Mouse (Mus musculus) hindbrain, postnatal 0 days (tissue): ENCODE measurements around the gene Bsn. TPM values are rescaled to one million over a fixed set of nuclear protein-coding genes. Genes with fewer than 3 reads are reported as not detected.

Experiments
- ATAC-seq: fragments of 200-750 bp; cut with Nextera tagmentation; 2 replicates; pipeline ENCODE4 v1.8.0; 2017; ENCODE audit warnings: mild to moderate bottlenecking, moderate TSS enrichment, moderate library complexity
- DNase-seq: peaks from one replicate; pipeline ENCODE4 v3.0.0-alpha.2; 2015; ENCODE audit warnings: low spot score
- H3K27ac ChIP-seq: fragments of 300-500 bp; sonication (generic); 2 replicates; pipeline ENCODE4 v1.5.1; 2014; ENCODE audit warnings: mild to moderate bottlenecking
- H3K27me3 ChIP-seq: fragments of 300-500 bp; sonication (generic); 2 replicates; pipeline ENCODE4 v1.6.1; 2014; ENCODE audit warnings: low read length, mixed read lengths; ENCODE audit not compliant: insufficient read depth
- H3K36me3 ChIP-seq: fragments of 300-500 bp; sonication (generic); 2 replicates; pipeline ENCODE4 v1.6.1; 2014; ENCODE audit warnings: low read length, mixed read lengths; ENCODE audit not compliant: insufficient read depth
- H3K4me1 ChIP-seq: fragments of 300-500 bp; sonication (generic); 2 replicates; pipeline ENCODE4 v1.6.1; 2014; ENCODE audit warnings: antibody characterized with exemption, low read length, mixed read lengths; ENCODE audit not compliant: insufficient read depth
- H3K4me2 ChIP-seq: fragments of 300-500 bp; sonication (generic); 2 replicates; pipeline ENCODE4 v1.6.1; 2014; ENCODE audit warnings: low read depth, mild to moderate bottlenecking, low read length, moderate library complexity, mixed read lengths
- H3K4me3 ChIP-seq: fragments of 300-500 bp; sonication (generic); 2 replicates; pipeline ENCODE4 v1.5.1; 2014; ENCODE audit warnings: low read length
- H3K9ac ChIP-seq: fragments of 300-500 bp; sonication (generic); replicated peaks from 2 replicates; pipeline ENCODE4 v1.6.1; 2014; ENCODE audit warnings: mild to moderate bottlenecking, low read length, moderate library complexity, mixed read lengths
- H3K9me3 ChIP-seq: fragments of 300-500 bp; sonication (generic); 2 replicates; pipeline ENCODE4 v1.6.1; 2016; ENCODE audit warnings: low read length, mixed read lengths
- CTCF ChIP-seq: IDR thresholded peaks from 2 replicates; pipeline ENCODE4 v1.5.1; 2016; ENCODE audit warnings: antibody characterized with exemption, control low read depth, low read depth
- WGBS: fragments of 180-500 bp; shearing (Covaris S2); extraction: QIAGEN DNeasy Blood & Tissue Kit; methylation state at CpG from one replicate; pipeline ENCODE4 v1.1.7; 2014; 5-methylcytosine and 5-hydroxymethylcytosine counted together
- polyA plus RNA-seq: library from polyadenylated mRNA; unstranded; fragments of >200 nt; fragmentation: Nextera tagmentation; extraction: Ambion mirVana; gene quantifications from 2 replicates; pipeline ENCODE4 v1.2.1, GENCODE M21; 2015
- total RNA-seq: library from RNA; depleted of rRNA; stranded (reverse); fragments of >200 nt; gene quantifications from 2 replicates; pipeline ENCODE4 v1.2.3, GENCODE M21; 2014

Bsn gene
- total and polyA plus RNA-seq, 2 experiments from 2014 or later: 7.4 to 53.9 TPM

- no peak for TF ChIP-seq CTCF
- H3K36me3 ChIP-seq: peaks cover 3% of the 10 kb centered on the region; the same call in 1 of the 2 replicates
- H3K4me1 ChIP-seq: peaks cover 17% of the 10 kb centered on the region
- DNase-seq (no peak), ATAC-seq (no peak)
- H3K27me3 ChIP-seq: no peaks in the 10 kb centered on the region
- H3K27ac ChIP-seq: no peak overlapping the region
- peak overlapping the region; percentile 74 for H3K4me2 ChIP-seq
- peak overlapping the region; percentile 89; the same call in 1 of the 2 replicates for H3K9ac ChIP-seq
- H3K9me3 ChIP-seq: no peaks in the 10 kb centered on the region
- peak overlapping the region; percentile 68 for H3K4me3 ChIP-seq
- WGBS: 76% methylated on average over 8 of the region's 8 CpGs
These were observed 1.7 kb downstream of the Bsn start for GRCm38 (mm10) chr9:108188511-108188910.

- ATAC-seq: no peak
- TF ChIP-seq CTCF: no peak
- Histone ChIP-seq H3K27me3 (no peaks in the 10 kb centered on the region), H3K36me3 (peaks cover 3% of the 10 kb centered on the region; the same call in 1 of the 2 replicates), H3K4me2 (peak overlapping the region; percentile 74; the same call in 1 of the 2 replicates), H3K9ac (no peak overlapping the region), H3K9me3 (no peaks in the 10 kb centered on the region), H3K4me3 (no peak overlapping the region), H3K27ac (no peak overlapping the region), H3K4me1 (peaks cover 17% of the 10 kb centered on the region)
- WGBS: 50% methylated on average over 6 of the region's 6 CpGs
- DNase-seq: no peak
These were observed 2.6 kb downstream of the Bsn start for GRCm38 (mm10) chr9:108187616-108188015.

GRCm38 (mm10) chr9:108185786-108186185 lies 4.4 kb downstream of the Bsn start:
- H3K27me3 ChIP-seq: no peaks in the 10 kb centered on the region
- no peaks in the 10 kb centered on the region for H3K9me3 ChIP-seq
- H3K9ac ChIP-seq: no peak overlapping the region
- TF ChIP-seq CTCF: no peak
- ATAC-seq (no peak), DNase-seq (no peak)
- no peak overlapping the region for H3K27ac ChIP-seq
- no peak overlapping the region for H3K4me3 ChIP-seq
- no peak overlapping the region for H3K4me2 ChIP-seq
- H3K4me1 ChIP-seq: peaks cover 17% of the 10 kb centered on the region
- peaks cover 3% of the 10 kb centered on the region; the same call in 1 of the 2 replicates for H3K36me3 ChIP-seq
- WGBS: 84% methylated on average over 8 of the region's 8 CpGs

GRCm38 (mm10) chr9:108183531-108183994 lies 6.6 kb downstream of the Bsn start:
- Histone ChIP-seq H3K4me2 (no peak overlapping the region), H3K4me1 (peaks cover 12% of the 10 kb centered on the region; the same call in 1 of the 2 replicates), H3K27ac (no peak overlapping the region), H3K4me3 (no peak overlapping the region), H3K9me3 (no peaks in the 10 kb centered on the region), H3K36me3 (peaks cover 3% of the 10 kb centered on the region; the same call in 1 of the 2 replicates), H3K9ac (no peak overlapping the region), H3K27me3 (no peaks in the 10 kb centered on the region)
- ATAC-seq (no peak), DNase-seq (no peak)
- no peak for TF ChIP-seq CTCF
- 82% methylated on average over 19 of the region's 19 CpGs for WGBS

DNA sequence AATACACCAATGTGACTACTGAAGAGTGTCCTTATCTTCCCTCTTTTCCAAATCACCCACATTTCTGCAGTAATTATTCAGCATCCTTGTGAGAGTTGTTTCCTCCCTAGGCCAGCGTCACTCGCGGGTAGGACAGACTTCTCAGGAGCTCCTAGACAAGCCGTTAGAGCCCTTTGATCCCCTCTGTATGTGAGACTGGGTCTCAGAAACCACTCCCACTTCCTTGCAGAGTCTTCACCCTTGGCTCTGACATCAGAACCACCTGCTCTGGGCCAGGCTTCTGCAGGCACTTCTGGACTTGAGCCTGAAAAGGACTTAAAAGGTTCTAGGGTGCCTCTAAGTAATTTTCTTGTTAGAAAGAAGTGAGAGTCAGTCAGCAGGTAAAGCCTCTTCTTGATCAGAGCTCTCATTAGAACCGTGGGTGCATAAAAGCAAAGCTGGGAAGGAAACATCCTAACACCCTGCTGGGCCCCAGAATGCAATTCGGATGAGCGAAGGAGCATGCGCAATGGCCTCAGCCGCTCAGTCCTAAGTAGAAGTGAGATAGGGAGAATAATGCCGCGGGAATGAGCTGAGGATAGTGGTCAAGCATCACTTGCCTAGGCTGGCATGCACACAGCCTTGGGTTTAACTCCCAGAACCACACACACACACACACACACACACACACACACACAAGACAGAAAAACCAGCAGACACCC lies 7.2 kb downstream of the Bsn start:
- ATAC-seq: no peak
- TF ChIP-seq CTCF: no peak
- Histone ChIP-seq H3K4me2 (no peak overlapping the region), H3K4me3 (no peak overlapping the region), H3K9me3 (no peaks in the 10 kb centered on the region), H3K27ac (no peak overlapping the region), H3K9ac (no peak overlapping the region), H3K27me3 (no peaks in the 10 kb centered on the region), H3K4me1 (peaks cover 6% of the 10 kb centered on the region; the same call in 1 of the 2 replicates), H3K36me3 (peaks cover 3% of the 10 kb centered on the region; the same call in 1 of the 2 replicates)
- WGBS: 72% methylated on average over 11 of the region's 11 CpGs
- DNase-seq: no peak

DNA sequence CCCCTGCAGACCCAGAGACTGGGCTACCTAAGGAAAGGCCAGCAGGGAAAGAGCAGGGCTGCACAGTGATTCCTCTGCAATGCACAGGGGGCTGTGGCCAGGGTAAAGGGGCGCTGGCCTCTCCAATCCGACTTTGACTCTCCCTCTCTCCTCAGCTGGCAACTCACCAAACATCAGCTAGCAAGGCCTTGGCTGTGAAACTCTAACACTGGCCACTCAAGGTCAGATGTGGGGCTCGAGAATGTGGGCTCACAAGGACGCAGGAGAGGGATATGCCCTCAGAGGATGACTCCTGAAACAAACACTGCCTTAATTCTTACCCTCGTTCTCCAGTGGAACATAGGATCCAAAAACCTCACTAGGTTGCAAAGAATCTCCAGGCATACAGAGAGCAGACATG lies 11.8 kb downstream of the Bsn start:
- Histone ChIP-seq H3K4me1 (peaks cover 3% of the 10 kb centered on the region; the same call in 1 of the 2 replicates), H3K4me2 (no peak overlapping the region), H3K4me3 (no peak overlapping the region), H3K27me3 (no peaks in the 10 kb centered on the region), H3K27ac (no peak overlapping the region), H3K36me3 (no peaks in the 10 kb centered on the region), H3K9ac (no peak overlapping the region), H3K9me3 (no peaks in the 10 kb centered on the region)
- no peak for TF ChIP-seq CTCF
- ATAC-seq (no peak), DNase-seq (no peak)
- WGBS: 79% methylated on average over 5 of the region's 5 CpGs

GRCm38 (mm10) chr9:108175116-108175838 lies 14.9 kb downstream of the Bsn start:
- 71% methylated on average over 19 of the region's 19 CpGs for WGBS
- Histone ChIP-seq H3K27me3 (no peaks in the 10 kb centered on the region), H3K27ac (no peak overlapping the region), H3K4me1 (peaks cover 4% of the 10 kb centered on the region; the same call in 1 of the 2 replicates), H3K9ac (no peak overlapping the region), H3K4me2 (no peak overlapping the region), H3K9me3 (no peaks in the 10 kb centered on the region), H3K4me3 (no peak overlapping the region), H3K36me3 (no peaks in the 10 kb centered on the region)
- DNase-seq (no peak), ATAC-seq (no peak)
- TF ChIP-seq CTCF: no peak
